Mouse (Mus musculus) heart, adult 2 months (tissue): ENCODE results near the gene Rbm5. TPM values are rescaled to one million over a fixed set of nuclear protein-coding genes. Genes with fewer than 3 reads are reported as not detected.

Experiments used
- DNase-seq, 2 experiments: peaks; one replicate each; pipeline ENCODE4 v3.0.0; 2021
- H3K27ac ChIP-seq: fragments of 200-600 bp; 2 replicates; pipeline ENCODE4 v1.8.1; 2022
- H3K27me3 ChIP-seq: fragments of 200-500 bp; 2 replicates; pipeline ENCODE4 v1.6.1; 2012; ENCODE audit warnings: mild to moderate bottlenecking, low read length, inconsistent platforms, mixed read lengths; ENCODE audit not compliant: control insufficient read depth, insufficient read depth
- H3K36me3 ChIP-seq: fragments of 200-500 bp; 2 replicates; pipeline ENCODE4 v1.6.1; 2012; ENCODE audit warnings: low read length, inconsistent platforms; ENCODE audit not compliant: control insufficient read depth, insufficient read depth
- H3K4me1 ChIP-seq: fragments of 200-500 bp; 2 replicates; pipeline ENCODE4 v1.6.1; 2011; ENCODE audit warnings: low read length; ENCODE audit not compliant: control insufficient read depth, insufficient read depth
- H3K4me3 ChIP-seq: fragments of 200-600 bp; 2 replicates; pipeline ENCODE4 v1.8.1; 2022
- H3K79me2 ChIP-seq: fragments of 200-500 bp; replicated peaks from 2 replicates; pipeline ENCODE4 v1.6.1; 2012; ENCODE audit warnings: mild to moderate bottlenecking, inconsistent platforms, low read length, moderate library complexity, mixed read lengths; ENCODE audit not compliant: control insufficient read depth, insufficient read depth
- H3K9ac ChIP-seq: fragments of 200-500 bp; 2 replicates; pipeline ENCODE4 v1.6.1; 2012; ENCODE audit warnings: low read depth, mild to moderate bottlenecking, control low read depth, inconsistent platforms, low read length, mixed read lengths
- CTCF ChIP-seq: fragments of 200-600 bp; IDR thresholded peaks from 2 replicates; pipeline ENCODE4 v1.8.1; 2022; ENCODE audit warnings: antibody characterized with exemption, mild to moderate bottlenecking, moderate library complexity
- EP300 ChIP-seq: fragments of 200-500 bp; IDR thresholded peaks from 2 replicates; pipeline ENCODE4 v1.6.1; 2011; ENCODE audit warnings: low read depth, low read length, control low read depth; ENCODE audit not compliant: insufficient read depth
- POLR2A ChIP-seq: fragments of 200-500 bp; IDR thresholded peaks from 2 replicates; pipeline ENCODE4 v1.6.1; 2011; ENCODE audit warnings: mild to moderate bottlenecking, low read depth, low read length, control low read depth; ENCODE audit not compliant: insufficient read depth
- WGBS: fragments of 180-500 bp; shearing (Covaris S2); methylation state at CpG from one replicate; pipeline ENCODE4 v1.1.7; 2018; 5-methylcytosine and 5-hydroxymethylcytosine counted together
- intact Hi-C: fragments of 180-260 bp; cut with DNase I; formaldehyde crosslinking; loops from one replicate; pipeline ENCODE4 v1.15.1; 2025
- polyA plus RNA-seq: library from polyadenylated mRNA; depleted of rRNA; stranded (reverse); fragments of >200 nt; gene quantifications from 2 replicates; pipeline ENCODE4 v1.2.3, GENCODE M21; 2012
- total RNA-seq, 2 experiments: library from RNA; stranded (reverse); gene quantifications; 2 replicates each; pipeline ENCODE4 v1.2.3; 2021

Gene Rbm5
- total and polyA plus RNA-seq, 3 experiments: 38.9 to 54.6 (median 50.5) TPM

DNA sequence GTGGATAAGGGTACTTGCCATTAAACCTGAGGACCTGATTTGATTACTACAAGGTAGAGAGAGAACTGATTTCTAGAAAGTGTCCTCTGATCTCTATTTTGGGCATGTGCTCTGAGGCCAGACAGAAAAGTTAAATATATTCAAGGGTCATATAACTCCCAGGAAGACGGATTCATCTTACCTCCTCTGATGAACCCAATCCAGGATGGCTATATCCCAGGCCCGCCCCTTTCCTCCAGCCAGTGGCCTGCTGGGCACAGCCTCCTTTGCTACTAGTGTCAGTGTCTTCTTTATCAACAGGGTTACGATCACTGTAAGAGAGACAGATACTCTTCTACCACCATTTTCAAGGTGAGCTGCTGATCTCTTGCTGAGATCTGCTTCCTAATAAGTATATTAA lies 3.6 kb upstream of the Rbm5 start:
- 90% methylated on average over 3 of the region's 3 CpGs for WGBS

DNA sequence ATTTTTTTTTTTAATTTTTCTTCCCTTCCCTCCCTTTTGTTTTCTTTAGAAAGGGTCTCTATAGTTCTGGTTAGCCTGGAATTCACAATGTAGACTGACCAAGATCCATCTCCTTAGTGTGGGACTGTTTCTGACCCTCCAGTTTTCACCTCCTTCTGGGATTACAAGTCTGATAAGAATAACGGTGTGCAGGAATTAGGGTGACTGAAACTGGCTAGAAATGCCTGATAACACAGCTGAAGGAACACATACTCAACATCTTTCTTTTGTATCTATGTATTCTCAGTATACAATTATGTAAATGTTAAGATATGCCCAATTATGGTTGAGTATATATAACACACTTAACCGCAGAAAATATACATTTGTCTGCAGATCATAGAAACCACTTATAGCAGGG lies 986 bp upstream of the Rbm5 start:
- Histone ChIP-seq H3K79me2 (peaks cover 4% of the 10 kb centered on the region), H3K9ac (no peak overlapping the region), H3K36me3 (peaks cover 22% of the 10 kb centered on the region), H3K27me3 (no peaks in the 10 kb centered on the region), H3K4me1 (peaks cover 4% of the 10 kb centered on the region; the same call in 1 of the 2 replicates), H3K27ac (no peak overlapping the region), H3K4me3 (no peak overlapping the region)
- WGBS: 48% methylated on average over 2 of the region's 2 CpGs
- no peak for DNase-seq
- TF ChIP-seq CTCF (no peak), EP300 (no peak), POLR2A (no peak)
- intact Hi-C loops: loop anchor here (10.0 kb wide), 1 partner anchor 293 kb away; no protein-coding TSS in a partner anchor

More for the DNA sequence above, 3.6 kb upstream of the Rbm5 start:
- TF ChIP-seq CTCF (no peak), POLR2A (no peak), EP300 (no peak)
- H3K9ac ChIP-seq: no peak overlapping the region
- no peak for DNase-seq
- no peaks in the 10 kb centered on the region; the same call in 1 of the 2 replicates for H3K4me1 ChIP-seq
- no peaks in the 10 kb centered on the region for H3K27me3 ChIP-seq
- intact Hi-C loops: loop anchor here (10.0 kb wide), 1 partner anchor 290 kb away; no protein-coding TSS in a partner anchor
- no peak overlapping the region for H3K27ac ChIP-seq
- no peak overlapping the region for H3K4me3 ChIP-seq
- H3K36me3 ChIP-seq: peaks cover 7% of the 10 kb centered on the region
- peaks cover 4% of the 10 kb centered on the region for H3K79me2 ChIP-seq

DNA sequence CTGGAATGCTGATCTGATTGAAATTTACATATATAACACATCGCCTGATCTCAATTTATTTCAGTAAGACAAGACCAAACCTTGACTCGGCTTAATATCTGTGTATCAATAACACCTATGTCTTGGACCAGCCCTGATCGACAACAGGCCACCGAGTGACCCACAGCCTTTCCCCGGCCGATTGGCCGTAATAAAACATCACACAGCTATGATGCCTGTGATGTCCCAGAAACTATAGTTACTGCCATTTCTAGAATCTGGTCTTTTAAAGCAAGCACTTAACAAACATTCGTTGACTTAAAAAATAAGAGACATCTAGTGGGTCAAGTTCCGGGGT lies 791 bp downstream of the Rbm5 start:
- peak overlapping the region; percentile 95 for H3K27ac ChIP-seq
- no peaks in the 10 kb centered on the region for H3K27me3 ChIP-seq
- intact Hi-C loops: loop anchor here (10.0 kb wide), 1 partner anchor 295 kb away; no protein-coding TSS in a partner anchor
- peak overlapping the region; percentile 95 for H3K4me3 ChIP-seq
- peaks cover 27% of the 10 kb centered on the region for H3K36me3 ChIP-seq
- H3K79me2 ChIP-seq: peaks cover 5% of the 10 kb centered on the region
- WGBS: under 1% methylated on average over 9 of the region's 9 CpGs
- H3K9ac ChIP-seq: peak overlapping the region; percentile 90
- TF ChIP-seq POLR2A (no peak), EP300 (no peak), CTCF (no peak)
- H3K4me1 ChIP-seq: peaks cover 4% of the 10 kb centered on the region; the same call in 1 of the 2 replicates
- DNase-seq: no peak

DNA sequence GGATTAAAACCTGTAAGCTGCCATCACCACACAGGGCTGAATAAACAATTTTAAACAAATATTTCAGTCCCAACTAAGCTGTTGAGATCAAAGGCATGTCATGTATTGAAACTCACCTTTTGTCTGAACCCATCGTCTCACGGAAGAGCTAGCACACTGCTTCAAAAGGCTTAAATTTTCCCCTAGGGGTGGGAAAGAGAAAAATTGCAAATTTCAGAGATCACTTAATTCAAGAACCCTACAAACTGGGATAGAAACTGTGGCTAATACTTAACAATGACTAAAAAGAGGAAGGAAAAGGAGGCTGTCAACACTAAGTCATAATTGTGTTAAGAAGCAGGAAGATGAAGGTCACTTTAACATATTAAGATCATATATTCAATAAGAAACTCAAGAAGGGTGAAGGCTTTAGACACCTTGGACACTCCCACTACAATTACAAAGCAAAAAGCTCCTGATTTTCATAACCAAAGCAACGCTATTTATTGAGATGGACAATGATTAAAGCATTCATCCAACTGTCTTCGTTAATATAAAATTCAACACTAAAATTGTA lies 1.3 kb downstream of the Rbm5 start:
- peaks cover 4% of the 10 kb centered on the region; the same call in 1 of the 2 replicates for H3K4me1 ChIP-seq

DNA sequence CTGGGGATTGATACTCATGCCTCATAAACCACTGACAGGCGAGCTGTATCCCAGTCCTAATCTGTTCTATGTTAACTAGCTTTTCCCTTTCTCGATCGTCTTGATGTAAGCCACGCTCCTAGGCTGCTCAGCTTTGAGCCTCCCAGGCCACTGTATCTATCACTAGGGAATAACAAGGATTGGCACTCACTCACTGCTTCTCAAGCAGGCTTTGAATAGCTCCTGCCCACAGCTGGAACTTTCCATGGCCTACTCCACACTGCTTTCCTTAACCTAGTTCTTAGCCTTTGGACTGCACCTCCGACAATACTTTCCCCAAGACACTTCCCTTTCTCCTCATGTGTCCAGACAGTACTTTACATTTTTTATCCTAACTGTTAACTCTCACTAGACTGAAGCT lies 1.9 kb downstream of the Rbm5 start:
- no peak overlapping the region for H3K9ac ChIP-seq
- peaks cover 34% of the 10 kb centered on the region for H3K36me3 ChIP-seq

More for the DNA sequence above, 1.3 kb downstream of the Rbm5 start:
- Histone ChIP-seq H3K9ac (0 out of 2 replicates have a peak overlapping the region, but pooled peaks have one; percentile 29), H3K27me3 (no peaks in the 10 kb centered on the region), H3K36me3 (peaks cover 30% of the 10 kb centered on the region), H3K27ac (peak overlapping the region; percentile 95), H3K79me2 (peaks cover 5% of the 10 kb centered on the region), H3K4me3 (peak overlapping the region; percentile 95)
- intact Hi-C loops: no loop called here
- DNase-seq: no peak
- 6% methylated on average over 4 of the region's 4 CpGs for WGBS
- TF ChIP-seq POLR2A (no peak), EP300 (no peak), CTCF (no peak)

DNA sequence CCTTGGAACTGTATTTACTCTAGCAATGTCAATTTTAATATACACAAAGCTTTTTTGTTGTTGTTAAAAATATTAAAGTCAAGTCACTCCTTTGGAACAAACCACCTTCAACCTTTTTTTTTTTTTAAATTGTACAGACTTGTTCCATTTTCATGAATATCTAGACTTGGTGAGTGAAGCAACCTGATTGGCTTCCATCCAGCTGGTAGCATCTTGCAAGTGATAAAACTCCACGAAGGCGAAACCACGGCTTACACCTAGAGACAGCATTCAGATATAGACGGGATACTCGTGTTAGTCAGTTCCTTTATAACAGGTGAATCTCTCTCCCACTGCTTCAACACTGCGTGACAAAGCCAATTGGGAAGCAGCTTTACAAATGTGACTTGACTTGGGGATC lies 11.2 kb downstream of the Rbm5 start:
- 84% methylated on average over 6 of the region's 6 CpGs for WGBS
- Histone ChIP-seq H3K79me2 (no peaks in the 10 kb centered on the region), H3K27ac (no peak overlapping the region), H3K27me3 (no peaks in the 10 kb centered on the region), H3K4me1 (no peaks in the 10 kb centered on the region; the same call in 1 of the 2 replicates), H3K36me3 (peaks cover 41% of the 10 kb centered on the region), H3K9ac (no peak overlapping the region), H3K4me3 (no peak overlapping the region)
- intact Hi-C loops: no loop called here
- DNase-seq: no peak
- TF ChIP-seq POLR2A: no peak
- TF ChIP-seq EP300: no peak
- no peak for TF ChIP-seq CTCF

More for the DNA sequence above, 1.9 kb downstream of the Rbm5 start:
- DNase-seq: peak in 1 of 2 experiments; percentile 15
- Histone ChIP-seq H3K27ac (peak overlapping the region; percentile 95), H3K79me2 (peaks cover 5% of the 10 kb centered on the region), H3K4me1 (peaks cover 4% of the 10 kb centered on the region; the same call in 1 of the 2 replicates), H3K27me3 (no peaks in the 10 kb centered on the region), H3K4me3 (peak overlapping the region; percentile 95)
- no peak for TF ChIP-seq EP300
- no peak for TF ChIP-seq CTCF
- no peak for TF ChIP-seq POLR2A
- intact Hi-C loops: no loop called here
- 46% methylated on average over 5 of the region's 5 CpGs for WGBS
